Mouse (Mus musculus) retina, adult 2 months (tissue): ENCODE results near the gene Garem2.

Experiments used
- DNase-seq: peaks from one replicate; pipeline ENCODE4 v3.0.0-alpha.2; 2012; ENCODE audit warnings: low read depth, low spot score

Garem2 gene

DNA sequence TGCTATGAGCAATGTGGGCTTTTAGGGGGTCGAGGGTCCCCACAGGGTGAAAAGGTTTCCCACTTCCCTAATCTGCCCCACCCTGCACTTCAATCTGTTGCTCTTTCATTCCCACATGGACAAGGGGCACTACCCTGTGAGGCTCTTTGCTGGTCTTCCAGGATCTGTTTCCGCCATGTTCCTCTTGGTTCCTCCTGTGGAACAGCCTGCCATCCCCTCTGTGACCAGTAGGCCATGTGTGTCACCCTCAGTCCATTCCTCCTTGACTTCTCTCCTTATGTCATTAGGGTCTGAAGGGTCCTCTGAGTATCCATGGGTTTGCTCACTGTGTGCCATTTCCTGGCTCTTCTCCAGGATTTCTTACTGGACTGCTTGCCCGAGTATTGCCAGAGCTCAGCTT is 6.8 kb downstream of the Garem2 start:
- DNase-seq: no peak

DNA sequence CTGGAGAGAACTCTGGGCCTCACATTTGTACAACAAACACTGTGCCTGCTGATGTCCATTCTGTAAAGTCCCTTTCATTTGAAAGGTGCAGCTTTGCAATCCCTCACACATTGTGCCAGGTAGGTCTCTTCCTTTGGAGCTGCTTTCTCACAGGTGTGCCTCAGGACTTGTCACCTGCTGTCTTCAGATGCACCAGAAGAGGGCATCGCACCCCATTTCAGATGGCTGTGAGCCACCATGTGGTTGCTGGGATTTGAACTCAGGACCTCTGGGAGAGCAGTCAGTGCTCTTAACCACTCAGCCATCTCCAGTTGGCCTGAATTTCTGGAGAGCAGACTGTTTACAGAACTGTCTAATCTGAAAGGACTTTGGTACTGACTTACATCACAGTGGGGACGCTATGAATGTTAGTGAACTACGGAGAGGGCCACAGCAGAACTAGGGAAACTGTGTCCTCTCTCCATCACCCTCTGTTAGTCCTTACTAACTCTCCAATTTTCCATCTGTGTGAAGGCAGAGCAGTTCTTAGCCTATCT is 7.6 kb downstream of the Garem2 start:
- no peak for DNase-seq

DNA sequence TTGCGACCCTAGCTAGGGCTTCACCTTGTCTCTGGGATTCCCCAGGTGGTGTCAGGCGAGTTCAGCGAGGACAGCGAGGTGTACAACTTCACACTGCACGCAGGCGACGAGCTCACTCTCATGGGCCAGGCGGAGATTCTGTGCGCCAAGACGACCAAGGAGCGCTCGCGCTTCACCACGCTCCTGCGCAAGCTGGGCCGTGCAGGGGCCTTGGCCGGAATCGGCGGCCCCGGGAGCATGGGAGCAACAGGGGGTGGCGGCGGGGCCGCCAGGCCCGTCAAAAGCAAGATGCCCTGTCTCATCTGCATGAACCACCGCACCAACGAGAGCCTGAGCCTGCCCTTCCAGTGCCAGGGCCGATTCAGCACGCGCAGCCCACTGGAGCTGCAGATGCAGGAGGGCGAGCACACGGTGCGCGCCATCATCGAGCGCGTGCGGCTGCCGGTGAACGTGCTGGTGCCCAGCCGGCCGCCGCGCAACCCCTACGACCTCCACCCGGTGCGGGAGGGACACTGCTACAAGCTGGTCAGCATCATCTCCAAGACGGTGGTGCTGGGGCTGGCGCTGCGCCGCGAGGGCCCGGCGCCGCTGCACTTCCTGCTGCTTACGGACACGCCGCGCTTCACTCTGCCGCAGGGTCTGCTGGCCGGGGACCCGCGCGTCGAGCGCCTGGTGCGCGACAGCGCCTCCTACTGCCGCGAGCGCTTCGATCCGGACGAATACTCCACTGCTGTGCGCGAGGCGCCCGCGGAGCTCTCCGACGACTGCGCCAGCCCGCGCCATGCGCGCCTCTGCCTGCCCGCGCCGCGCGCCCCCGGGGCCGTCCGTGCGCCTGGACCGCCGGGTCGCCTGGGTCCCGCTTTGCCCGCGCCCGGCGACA is 9.2 kb downstream of the Garem2 start:
- no peak for DNase-seq

DNA sequence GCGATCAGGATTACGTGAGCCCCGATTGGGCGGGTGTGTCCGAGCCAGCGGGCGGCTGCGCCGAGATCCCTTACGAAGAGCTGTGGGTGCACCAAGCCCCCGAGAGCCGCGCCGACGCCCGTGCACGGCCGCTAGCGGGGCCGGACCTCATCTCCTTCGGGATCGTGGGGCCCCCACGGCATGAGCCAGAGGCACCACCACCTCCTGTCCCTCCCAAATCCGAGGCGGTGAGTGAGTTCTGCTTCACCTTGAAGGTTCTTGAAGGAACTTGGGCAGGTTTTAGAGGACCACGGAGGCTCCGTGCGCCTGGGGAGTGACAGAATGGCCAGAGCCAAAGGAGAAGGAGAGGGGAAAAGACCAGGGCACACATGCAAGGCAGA is 9.8 kb downstream of the Garem2 start:
- DNase-seq: no peak

DNA sequence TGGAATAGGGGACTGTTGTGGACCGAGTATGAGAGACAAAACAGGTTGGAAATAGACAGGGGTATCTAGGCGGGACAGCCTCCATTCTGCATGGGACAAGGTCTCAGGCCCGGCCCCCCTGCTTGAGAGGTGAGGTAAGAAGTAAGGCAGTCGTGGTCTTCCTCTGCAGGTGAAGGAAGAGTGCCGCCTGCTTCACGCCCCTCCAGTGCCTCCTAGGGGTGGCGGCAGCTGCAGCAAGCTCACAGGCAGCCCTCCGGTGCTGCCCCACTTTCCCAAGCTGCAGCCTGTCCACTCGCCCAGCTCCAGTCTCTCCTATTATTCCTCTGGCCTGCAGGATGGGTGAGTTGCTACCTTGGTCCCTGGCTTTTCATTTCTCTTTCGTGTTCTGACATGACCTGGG is 10.8 kb downstream of the Garem2 start:
- no peak for DNase-seq

DNA sequence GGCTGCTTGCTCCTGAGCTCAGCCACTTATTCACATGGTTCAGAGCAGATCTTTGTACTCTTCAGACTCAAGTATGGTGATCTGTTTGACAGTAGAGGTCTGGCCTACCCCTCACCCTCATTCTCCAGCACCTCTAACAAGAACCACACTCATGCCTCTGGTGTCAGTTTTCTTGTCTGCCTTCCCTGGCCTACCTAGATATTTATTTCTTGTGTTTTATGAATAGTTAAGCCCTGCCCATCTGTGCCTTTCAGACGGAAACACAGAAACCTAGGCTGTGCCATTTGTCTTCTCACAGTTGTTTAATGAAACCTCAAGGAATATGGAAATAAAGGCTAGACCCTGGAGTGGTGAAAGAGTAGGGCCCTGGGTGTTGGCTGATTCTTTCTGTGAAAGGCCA is 13.1 kb downstream of the Garem2 start:
- no peak for DNase-seq

DNA sequence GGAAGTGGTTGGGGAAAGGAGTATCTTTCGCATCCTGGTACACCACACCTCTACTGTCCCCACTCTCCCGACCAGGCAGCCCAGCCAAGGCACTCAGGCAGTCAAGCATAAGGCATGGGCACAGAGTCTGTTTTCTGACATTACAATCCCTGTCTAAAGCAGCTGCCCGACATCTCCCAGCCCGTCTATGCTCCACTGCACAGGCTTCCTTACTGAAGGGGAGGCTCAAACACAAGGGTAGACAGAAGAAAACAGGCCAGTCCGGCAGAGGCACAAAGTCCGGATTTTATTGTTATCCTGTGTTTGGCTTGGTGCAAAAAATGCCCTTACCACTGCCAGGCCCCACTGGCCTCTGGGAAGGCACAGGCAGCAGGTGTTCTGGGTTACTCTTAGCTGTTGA is 14.2 kb downstream of the Garem2 start:
- DNase-seq: no peak

DNA sequence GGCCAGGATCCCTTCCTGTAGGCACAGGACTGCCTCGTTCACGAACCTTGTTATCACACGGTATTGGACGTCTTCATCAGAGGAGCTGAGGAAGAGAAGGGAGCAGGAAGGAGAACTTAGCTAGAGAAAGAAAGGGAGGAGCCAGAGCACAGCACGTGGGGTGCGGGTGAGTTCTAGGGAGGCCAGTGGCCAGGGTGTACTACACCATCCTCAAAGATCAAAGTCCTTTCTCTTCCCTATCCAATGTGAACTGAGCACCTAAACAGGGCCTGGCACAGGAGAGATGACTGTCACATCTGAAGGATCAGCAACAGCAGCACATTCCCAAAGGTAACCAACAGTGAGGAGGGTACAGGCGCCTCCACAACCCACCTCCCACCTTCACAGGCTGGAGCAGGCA is 15.1 kb downstream of the Garem2 start:
- no peak for DNase-seq

DNA sequence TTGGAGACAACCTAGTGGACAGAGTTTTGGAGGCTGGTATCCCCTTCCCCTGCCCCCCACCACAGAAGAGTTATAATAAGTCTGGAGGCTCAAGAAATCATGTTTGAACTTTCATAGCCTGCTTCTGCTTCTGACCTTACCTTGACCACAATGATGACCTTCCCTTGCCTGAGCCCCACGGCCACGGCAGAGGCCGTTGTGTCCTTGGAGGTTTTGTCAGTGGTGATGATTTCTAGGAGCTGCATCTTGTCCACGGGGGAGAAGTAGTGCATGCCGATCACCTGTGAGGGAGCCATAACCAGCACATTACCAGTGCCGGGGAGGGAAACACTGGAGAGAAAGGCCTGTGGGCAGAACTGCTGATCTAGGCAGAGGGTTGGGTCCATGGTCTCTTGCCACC is 17.5 kb downstream of the Garem2 start:
- no peak for DNase-seq

DNA sequence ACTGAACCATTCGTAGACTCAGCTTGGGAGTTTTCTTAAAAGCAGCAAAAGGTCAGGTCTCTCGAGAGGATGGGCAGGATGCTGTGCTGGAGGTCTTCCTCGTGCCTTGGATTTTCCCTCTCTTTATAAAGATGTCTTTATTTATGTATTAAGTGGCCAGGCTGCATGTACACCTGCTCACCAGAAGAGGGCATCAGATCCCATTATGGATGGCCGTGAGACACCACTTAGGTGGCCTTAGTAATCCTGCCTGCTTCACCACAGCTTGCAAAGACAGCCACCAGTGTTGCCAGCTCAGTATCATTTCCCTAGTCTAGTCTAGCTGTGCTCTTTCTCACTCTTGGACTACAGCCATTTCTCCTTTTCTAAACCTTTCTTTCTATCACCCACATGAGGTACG is 20.6 kb downstream of the Garem2 start:
- peak; percentile 51 for DNase-seq

DNA sequence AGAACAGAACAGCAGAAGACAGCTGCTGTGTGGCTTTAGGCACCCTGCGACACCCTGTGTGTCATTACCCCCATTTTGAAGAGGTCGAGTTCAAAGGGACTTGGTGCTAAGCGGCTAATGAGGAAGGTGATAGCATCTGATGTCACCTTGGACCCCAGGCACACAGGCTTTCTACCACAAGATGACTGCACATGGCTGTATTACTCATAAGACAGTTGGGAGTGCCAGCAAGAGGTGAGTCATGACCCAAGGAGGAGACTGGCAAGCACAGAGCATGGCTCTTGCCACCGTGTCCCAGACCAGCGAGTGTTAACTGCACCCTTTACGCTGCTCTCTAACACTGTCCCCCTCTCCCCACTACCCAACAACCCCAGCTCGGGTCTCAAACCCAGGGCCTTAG is 21.8 kb downstream of the Garem2 start:
- DNase-seq: no peak

DNA sequence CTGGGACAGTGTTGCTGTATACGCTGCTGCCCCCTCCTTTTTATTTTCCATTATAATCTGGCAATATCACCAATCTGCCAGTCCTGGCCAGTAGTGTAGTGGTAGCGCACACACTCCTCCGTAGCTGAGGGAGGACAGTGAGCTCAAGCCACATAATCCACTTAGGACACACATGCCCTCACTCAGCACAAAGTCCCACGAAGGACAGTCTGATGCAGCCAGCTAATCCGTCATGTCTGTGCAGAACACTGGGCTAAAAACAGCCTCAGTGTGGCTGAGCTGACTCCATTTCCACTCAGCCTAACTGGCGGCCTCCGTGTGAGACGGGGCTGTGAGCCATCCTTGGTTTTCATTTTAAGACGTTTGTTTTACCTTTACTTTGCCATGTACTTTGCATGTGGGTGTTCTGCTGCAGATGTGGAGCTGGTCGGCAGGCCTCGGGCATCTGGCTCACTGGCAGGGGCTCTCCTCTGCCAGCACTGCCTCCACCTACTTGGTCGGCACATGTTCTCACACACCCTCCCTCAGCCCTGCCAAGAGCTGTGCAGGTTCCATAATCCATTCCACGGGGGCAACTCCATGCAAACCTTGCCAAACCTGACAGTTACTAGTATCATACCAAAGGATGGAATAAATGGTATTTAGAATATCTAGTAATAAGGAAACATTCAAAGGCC is 23.1 kb downstream of the Garem2 start:
- peak; percentile 77 for DNase-seq

DNA sequence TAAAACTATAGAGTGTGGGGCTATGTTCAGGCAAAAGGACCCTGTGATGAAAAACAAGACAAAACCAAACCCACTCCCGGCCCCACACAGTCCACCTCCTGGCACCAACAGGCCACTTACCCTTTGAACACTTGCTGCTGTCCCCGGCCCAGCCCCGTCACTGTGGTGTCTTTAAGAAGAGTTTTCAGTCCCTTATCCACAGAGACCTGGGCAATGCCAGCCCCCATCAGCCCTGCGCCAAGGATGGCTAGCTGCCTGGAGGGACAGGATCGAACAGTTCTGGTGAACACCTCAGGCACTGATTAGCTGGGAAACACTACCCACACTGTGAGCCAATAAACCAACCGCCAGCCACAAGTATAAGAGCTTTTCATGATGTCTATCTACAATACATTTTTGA is 23.7 kb downstream of the Garem2 start:
- DNase-seq: no peak

DNA sequence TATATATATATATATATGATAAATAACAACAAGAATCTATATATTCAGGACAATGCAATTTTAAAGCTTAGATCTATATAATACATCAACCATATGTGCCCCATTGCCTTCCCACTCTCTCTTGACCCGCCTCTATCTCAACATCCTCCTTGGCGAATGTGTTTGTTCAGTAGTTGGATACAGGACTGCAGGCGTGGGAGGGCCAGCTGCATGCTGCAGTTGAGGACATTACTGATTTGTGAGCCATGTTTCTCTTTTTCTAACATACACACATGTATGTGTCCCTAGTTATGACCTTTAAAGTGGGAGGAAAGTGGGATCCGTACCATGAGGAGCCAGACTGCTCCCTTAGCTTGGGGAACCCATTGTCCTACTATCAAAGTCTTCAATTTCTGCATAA is 26.3 kb downstream of the Garem2 start:
- DNase-seq: no peak

DNA sequence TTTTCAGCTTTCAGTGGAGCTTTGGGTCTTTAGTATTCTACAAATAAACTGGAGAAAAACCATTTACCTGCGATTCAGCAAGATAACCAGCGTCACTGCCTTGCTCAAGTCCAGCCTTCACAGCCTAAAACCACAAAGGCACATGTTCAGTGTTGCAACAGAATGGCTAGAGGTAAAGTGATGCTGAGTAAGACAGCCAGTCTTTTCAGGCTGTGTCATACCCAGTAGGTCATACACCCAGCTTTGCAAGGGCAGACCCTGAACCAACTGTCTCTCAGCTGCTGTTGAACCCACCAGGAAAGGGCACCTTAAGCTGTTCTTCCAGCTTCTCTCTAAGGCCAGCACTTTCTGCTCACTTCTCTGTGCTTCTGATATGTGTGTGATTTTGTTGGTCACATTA is 27.2 kb downstream of the Garem2 start:
- DNase-seq: no peak

DNA sequence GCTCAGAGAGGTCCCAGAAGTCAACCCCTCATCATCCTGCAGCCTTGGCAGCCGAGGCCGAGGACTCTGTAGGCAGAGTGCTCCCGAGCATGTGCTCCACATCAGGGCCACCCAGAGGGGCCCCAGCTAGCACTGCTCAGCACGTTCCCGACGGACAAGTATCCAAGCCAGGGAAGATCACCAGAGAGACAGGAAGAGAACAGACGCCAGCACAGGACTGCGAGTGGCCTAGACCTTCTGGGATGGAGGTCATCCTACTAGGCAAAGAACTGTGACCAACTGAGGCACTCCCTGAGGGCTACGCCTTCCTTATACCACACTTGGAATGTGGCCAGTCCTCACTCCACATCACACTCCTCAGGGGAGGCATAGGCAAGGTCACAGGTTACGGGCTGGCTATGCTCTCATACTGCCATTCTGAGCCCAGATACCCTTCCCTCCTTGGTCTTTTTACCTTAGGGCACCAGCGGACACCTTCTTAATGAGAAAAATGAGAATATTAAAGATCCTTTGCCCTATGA is 30.8 kb downstream of the Garem2 start:
- DNase-seq: no peak

DNA sequence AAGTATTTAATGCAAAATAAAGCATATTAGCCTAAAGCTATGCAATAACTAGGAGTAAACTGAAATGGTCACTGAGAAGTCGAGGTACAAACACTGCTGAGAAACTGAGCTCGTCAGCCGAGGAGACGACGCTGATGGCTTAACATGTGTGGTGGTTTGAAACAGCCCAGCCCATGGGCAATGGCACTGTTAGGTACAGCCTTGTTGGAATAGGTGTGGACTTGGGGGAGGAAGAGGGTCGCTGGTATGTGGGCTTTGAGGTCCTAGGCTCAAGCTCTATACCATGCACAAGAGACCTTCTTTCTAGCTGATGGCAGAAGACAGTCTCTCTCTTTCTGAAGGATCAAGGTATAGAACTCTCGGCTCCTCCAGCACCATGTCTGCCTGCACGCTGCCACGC is 32.3 kb downstream of the Garem2 start:
- no peak for DNase-seq

DNA sequence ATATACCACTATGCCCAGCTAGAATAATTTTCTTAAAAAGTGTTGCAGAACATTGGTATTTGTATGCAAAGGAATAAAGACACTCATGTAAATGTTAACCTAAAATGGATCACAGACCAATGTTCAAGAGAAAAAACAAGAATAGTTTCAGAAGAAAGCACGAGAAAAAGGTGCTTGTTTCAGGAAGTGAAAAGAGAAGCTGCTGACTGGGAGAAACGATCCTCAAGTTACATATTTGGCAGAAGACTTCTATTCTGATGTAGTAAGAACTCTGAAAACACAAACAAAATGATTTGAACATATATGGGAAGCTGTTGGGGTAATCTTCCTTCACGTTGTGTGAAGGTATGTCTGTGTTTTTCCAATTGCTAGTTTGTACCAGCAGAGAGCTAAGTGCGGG is 33.2 kb downstream of the Garem2 start:
- DNase-seq: no peak

DNA sequence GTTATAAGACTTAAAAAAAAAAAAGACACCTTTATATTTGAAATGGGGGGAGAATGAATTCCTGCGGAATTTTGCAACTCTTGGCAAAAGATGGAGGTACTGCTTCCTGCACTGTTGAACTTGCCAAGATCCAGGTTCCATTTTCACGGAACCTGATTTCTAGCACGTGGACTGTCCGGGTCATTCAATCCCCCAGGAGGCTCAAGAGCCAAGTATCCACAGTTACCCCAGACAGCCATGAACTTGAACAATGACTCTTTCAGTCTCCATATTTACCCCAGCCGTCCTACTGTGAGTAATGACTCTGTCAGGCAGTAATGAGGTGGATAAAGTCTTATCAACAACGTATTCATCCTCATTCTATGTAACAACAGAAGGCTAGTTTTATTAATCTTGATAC is 41.6 kb downstream of the Garem2 start:
- no peak for DNase-seq

DNA sequence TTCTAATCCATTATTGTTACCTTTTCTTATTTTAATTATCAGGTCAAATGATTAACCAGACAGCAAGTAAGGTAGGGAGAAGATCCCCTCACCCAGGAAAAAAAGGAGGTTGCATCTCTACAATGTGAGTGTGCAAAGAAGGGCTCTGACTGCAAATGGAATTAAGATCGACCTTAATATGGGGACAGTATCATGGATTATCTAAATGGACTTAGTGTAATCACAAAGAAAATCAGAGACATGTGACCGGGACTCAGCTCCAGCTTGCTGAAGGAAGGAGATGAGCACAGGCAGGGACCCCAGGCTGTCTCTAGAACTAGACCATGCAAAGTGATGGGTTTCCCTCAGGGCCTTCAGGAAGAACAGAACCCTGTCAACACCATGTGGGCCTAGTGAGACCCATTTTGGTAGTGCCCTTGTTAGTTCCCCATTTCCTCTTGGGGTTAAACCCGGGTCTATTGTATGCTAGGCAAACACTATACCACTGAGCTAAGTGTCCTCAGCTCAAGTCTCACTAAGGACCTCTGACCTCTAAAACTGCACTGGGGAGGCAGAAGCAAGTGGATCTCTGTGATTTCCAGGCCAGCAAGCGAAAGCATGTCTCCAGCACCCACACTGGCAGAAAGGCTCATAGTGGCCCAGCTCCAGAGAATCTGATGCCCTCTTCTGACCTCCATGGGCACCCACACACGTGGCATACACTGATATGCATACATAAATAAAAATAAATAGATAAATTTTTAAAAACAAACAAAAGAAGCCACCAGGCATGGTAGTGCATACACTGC is 43.4 kb downstream of the Garem2 start:
- peak; percentile 58 for DNase-seq

DNA sequence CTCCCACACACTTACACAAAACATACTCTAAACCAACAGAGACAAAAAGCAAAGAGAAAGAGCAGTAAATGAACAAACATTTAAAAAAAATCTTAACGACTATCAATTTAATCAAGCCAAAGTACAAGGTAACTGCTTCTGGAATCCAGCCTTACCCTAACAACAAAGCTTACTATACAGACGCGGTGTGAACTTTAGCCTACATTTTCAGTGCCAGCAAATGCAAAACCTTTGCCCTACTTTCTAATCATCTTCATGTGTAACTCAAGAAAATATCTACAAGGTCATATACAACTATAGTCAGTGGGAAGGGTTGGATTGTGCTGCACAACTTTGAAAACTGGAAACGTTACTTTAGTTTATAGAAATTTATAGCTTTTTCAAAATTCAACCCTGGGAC is 47.0 kb downstream of the Garem2 start:
- DNase-seq: no peak

DNA sequence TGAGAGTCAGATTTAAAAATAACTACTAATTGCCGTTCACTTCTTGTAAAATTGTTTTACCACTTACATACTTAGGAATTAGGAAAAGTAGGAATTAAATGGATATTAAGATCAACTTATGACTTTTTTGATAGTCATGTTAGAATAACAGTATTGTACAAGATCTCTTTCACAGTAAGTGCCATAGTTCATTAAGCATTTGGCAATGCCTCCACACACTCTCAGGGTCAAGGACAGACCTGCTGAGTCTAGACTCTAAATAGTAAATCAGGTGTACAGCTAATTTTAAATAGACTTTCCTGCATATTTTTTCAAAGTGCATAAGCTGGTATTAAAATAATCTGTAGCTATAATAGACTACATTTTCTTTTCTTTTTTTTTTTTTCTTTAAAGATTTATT is 47.5 kb downstream of the Garem2 start:
- DNase-seq: no peak
